Mouse (Mus musculus): Measurements from ENCODE around the gene Gm3646. TPM values are rescaled to one million over a fixed set of nuclear protein-coding genes. Genes with fewer than 3 reads are reported as not detected.
A peak's percentile ranks its signal among the peaks of the same experiment; 100 is the strongest.

Gene Gm3646
- polyA plus RNA-seq, 1 experiment = not detected

DNA sequence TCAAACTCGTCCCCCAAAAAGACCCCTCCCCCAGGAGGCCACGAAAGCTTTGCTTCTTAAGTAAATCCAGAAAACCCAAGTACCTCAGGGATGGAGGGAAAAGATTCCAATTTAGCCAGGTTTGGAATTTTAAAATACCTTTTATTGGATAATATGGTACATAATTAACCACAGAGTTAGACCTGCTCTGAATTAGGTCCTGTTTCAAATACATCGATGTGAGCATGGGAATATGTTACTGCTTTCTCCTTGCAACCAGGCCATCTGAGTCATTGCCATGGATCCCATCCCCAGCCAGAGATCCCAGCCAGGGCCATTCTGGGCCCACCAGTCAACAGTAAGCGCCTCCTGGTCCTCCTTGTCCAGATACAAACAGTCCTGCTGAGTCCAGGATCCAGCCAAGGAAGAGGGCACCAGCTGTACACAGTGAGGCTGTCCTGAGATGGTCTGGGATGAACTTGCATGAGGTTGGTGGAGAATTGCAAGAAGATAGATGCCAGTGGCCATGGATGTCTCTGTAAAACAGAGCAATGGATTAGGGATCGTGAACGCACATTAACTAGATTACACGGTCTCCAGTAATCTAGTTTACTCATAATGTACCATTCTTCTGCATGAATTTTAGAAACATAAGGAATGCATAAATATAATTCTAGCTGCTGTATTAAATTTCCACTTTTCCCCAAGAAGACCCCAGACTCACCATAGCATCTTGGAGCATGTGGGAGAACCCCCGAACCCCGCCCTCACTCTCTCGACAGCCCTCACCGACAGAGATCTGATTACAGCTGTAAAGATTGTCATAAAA, 25.9 kb upstream of the Gm3646 start:
- TF ChIP-seq CTCF (IDR thresholded peaks at IDR 0.05; ENCODE audit: borderline replicate concordance, extremely low read depth, insufficient read depth, insufficient read length) = no peak
- TF ChIP-seq POLR2A (IDR thresholded peaks at IDR 0.05; ENCODE audit: borderline replicate concordance, extremely low read depth, insufficient read depth, insufficient read length, poor library complexity, severe bottlenecking) = no peak

DNA sequence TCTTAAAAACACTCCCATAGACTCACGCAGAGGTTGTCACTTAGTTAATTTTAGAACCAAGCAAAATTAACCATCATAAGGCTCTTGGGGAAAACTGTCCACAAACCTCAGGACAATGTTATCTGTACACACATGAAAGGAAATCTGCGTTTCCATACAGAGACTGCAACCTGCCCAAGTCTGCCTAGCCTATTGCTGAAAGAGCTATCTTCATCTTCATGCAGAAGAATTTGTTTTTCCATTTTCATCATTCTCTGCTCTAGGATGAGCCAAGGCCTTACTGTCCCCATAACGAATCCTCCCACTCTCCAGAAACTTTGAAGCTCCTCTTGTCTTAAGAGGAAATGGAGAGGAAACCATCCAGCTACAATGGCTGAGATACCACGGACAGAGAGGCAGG, 19.8 kb upstream of the Gm3646 start:
- DNase-seq (ENCODE audit: low read depth) = no peak
- TF ChIP-seq POLR2A (IDR thresholded peaks at IDR 0.05; ENCODE audit: borderline replicate concordance, extremely low read depth, insufficient read depth, insufficient read length, poor library complexity, severe bottlenecking) (no peak), CTCF (IDR thresholded peaks at IDR 0.05; ENCODE audit: borderline replicate concordance, extremely low read depth, insufficient read depth, insufficient read length) (no peak)

More for the DNA sequence above, 25.9 kb upstream of the Gm3646 start:
- no peak for DNase-seq (ENCODE audit: low read depth)

DNA sequence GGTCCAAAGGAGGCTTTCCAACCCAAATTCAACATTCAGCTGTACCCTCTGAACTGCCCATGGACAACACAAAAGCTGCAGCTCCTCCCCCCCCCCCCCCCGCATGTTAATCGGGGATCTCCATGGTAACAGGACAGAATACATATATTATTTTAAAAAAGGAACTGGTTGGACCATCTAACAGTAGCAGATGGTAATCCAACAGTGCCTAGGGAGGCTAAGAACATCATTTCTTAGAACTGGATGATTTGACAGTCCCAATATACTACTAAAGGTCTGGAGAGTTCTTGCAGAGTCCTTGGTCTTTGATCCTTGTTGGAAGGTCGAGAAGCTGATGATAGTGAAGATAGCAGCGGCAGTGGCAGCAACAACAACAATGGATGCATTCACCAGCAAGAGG, 19.1 kb upstream of the Gm3646 start:
- DNase-seq (ENCODE audit: low read depth) = no peak
- TF ChIP-seq CTCF (IDR thresholded peaks at IDR 0.05; ENCODE audit: borderline replicate concordance, extremely low read depth, insufficient read depth, insufficient read length) (no peak), POLR2A (IDR thresholded peaks at IDR 0.05; ENCODE audit: borderline replicate concordance, extremely low read depth, insufficient read depth, insufficient read length, poor library complexity, severe bottlenecking) (no peak)

DNA sequence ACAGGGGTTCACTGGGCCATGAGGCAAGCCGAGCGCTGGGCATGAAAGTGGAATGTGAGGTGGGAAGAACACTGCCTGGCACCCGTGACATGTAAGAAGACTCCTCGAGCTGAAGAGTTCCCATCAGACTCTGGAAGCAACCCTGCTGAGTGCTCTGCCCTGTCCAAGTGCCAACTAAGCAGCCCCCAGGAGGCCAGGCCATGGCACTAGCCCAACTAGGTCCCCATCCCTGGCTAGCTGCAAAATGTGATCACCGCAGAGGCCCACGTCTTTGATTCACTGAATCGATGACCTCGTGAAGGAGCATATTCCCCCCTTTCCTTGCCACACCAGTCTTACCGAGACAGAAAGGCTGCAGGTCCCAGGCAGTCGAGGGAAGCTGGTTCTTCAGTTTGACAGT, 14.5 kb upstream of the Gm3646 start:
- TF ChIP-seq CTCF (IDR thresholded peaks at IDR 0.05; ENCODE audit: borderline replicate concordance, extremely low read depth, insufficient read depth, insufficient read length) = no peak
- no peak for DNase-seq (ENCODE audit: low read depth)

DNA sequence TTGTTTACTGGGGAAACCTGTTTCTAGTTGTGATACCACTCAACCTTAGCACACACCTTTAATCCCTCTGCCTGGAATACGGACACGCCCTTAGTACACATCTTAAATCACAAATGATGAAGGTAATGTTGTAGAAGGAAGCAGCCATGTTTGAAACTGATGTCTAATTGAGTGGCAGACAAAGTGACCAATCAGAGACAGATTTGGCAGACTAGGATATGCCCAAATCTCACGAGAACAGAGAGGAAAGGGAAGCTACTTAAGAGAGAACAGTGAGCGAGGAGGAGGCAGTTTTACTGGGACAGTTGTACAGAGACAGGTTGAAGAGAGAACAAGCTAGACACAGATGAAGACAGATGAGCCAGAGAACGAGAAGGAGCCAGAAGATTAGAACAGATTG, 10.6 kb upstream of the Gm3646 start:
- no peak for TF ChIP-seq CTCF (IDR thresholded peaks at IDR 0.05; ENCODE audit: borderline replicate concordance, extremely low read depth, insufficient read depth, insufficient read length)
- TF ChIP-seq POLR2A (IDR thresholded peaks at IDR 0.05; ENCODE audit: borderline replicate concordance, extremely low read depth, insufficient read depth, insufficient read length, poor library complexity, severe bottlenecking) = no peak
- DNase-seq (ENCODE audit: low read depth) = no peak

GRCm38 (mm10) chr1:39813067-39813466, 7.9 kb upstream of the Gm3646 start:
- no peak for TF ChIP-seq POLR2A (IDR thresholded peaks at IDR 0.05; ENCODE audit: borderline replicate concordance, extremely low read depth, insufficient read depth, insufficient read length, poor library complexity, severe bottlenecking)
- TF ChIP-seq CTCF (IDR thresholded peaks at IDR 0.05; ENCODE audit: borderline replicate concordance, extremely low read depth, insufficient read depth, insufficient read length) = no peak
- no peak for DNase-seq (ENCODE audit: low read depth)

DNA sequence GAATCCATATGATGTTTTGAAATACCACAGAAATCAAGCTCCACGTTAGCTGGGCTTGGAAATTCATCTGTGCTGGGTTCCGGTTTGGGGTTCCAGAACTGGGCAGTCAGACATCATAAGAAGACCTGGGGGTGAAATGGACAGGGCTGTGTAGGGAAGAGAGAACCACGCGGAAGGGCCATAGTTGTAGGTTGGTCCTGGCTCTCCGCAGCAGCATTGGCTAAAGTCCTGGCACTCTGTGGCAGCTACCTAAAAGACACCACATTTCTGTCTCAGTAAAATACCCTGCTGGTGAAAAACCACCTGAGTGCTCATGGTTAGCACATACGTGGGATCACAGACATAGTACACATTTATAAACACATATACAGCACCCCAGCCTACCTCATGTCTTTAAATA, 343 bp downstream of the Gm3646 start:
- no peak for DNase-seq (ENCODE audit: low read depth)

DNA sequence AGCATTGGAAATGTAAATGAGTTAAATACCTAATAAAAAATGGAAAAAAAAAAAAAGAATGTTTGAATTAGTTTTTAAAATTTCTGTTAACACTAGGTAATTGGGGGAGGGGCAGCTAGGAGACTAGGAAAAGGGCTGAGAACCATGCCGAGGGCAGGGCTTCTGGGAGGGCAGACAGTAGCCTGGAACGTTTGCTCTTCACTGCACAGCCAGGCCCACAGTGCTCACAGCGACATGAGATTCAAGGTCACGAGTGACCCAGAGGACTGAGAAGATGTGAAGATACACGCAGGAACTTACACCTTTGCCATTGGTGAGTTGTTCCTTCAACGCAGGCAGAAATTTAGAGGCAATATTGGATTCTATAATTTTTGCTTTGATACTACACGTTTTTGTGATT, 2.2 kb downstream of the Gm3646 start:
- no peak for DNase-seq (ENCODE audit: low read depth)
- TF ChIP-seq CTCF (IDR thresholded peaks at IDR 0.05; ENCODE audit: borderline replicate concordance, extremely low read depth, insufficient read depth, insufficient read length) (no peak), POLR2A (IDR thresholded peaks at IDR 0.05; ENCODE audit: borderline replicate concordance, extremely low read depth, insufficient read depth, insufficient read length, poor library complexity, severe bottlenecking) (no peak)

More for the DNA sequence above, 343 bp downstream of the Gm3646 start:
- no peak for TF ChIP-seq POLR2A (IDR thresholded peaks at IDR 0.05; ENCODE audit: borderline replicate concordance, extremely low read depth, insufficient read depth, insufficient read length, poor library complexity, severe bottlenecking)
- no peak for TF ChIP-seq CTCF (IDR thresholded peaks at IDR 0.05; ENCODE audit: borderline replicate concordance, extremely low read depth, insufficient read depth, insufficient read length)

GRCm38 (mm10) chr1:39797496-39797895, 7.6 kb downstream of the Gm3646 start:
- TF ChIP-seq CTCF (IDR thresholded peaks at IDR 0.05; ENCODE audit: borderline replicate concordance, extremely low read depth, insufficient read depth, insufficient read length) (no peak), POLR2A (IDR thresholded peaks at IDR 0.05; ENCODE audit: borderline replicate concordance, extremely low read depth, insufficient read depth, insufficient read length, poor library complexity, severe bottlenecking) (no peak)
- DNase-seq (ENCODE audit: low read depth) = peak; percentile 25

GRCm38 (mm10) chr1:39796765-39797164, 8.4 kb downstream of the Gm3646 start:
- TF ChIP-seq CTCF (IDR thresholded peaks at IDR 0.05; ENCODE audit: borderline replicate concordance, extremely low read depth, insufficient read depth, insufficient read length) (no peak), POLR2A (IDR thresholded peaks at IDR 0.05; ENCODE audit: borderline replicate concordance, extremely low read depth, insufficient read depth, insufficient read length, poor library complexity, severe bottlenecking) (no peak)

DNA sequence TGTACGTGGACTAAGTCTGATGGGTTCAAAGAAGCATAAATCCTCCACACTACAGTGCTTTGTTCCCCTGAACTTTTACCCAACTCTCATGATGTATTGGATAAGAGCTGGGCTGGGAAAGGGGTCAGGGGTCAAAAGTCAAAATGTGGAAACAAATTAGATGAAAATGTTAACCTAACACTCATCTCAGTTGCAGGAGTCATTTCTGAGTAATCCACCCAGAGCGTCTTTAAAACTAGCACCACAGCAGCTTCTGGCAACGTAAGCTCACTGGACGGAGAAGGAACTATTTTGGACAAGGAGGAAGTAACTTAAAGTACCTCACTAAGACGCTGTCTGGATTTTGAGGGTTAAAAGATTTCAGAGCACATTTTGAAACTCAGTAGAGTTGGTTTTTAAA, 20.5 kb downstream of the Gm3646 start:
- DNase-seq (ENCODE audit: low read depth) = no peak
- TF ChIP-seq CTCF (IDR thresholded peaks at IDR 0.05; ENCODE audit: borderline replicate concordance, extremely low read depth, insufficient read depth, insufficient read length) (no peak), POLR2A (IDR thresholded peaks at IDR 0.05; ENCODE audit: borderline replicate concordance, extremely low read depth, insufficient read depth, insufficient read length, poor library complexity, severe bottlenecking) (no peak)

More at GRCm38 (mm10) chr1:39796765-39797164, 8.4 kb downstream of the Gm3646 start:
- DNase-seq (ENCODE audit: low read depth) = no peak

- TF ChIP-seq POLR2A (IDR thresholded peaks at IDR 0.05; ENCODE audit: borderline replicate concordance, extremely low read depth, insufficient read depth, insufficient read length, poor library complexity, severe bottlenecking) (no peak), CTCF (IDR thresholded peaks at IDR 0.05; ENCODE audit: borderline replicate concordance, extremely low read depth, insufficient read depth, insufficient read length) (no peak)
- DNase-seq (ENCODE audit: low read depth) = no peak
Observed at GRCm38 (mm10) chr1:39781835-39782234, 23.3 kb downstream of the Gm3646 start.

Data from brain, embryonic 14.5 days (tissue).